Mouse (Mus musculus) stomach, postnatal 0 days (tissue): Measurements from ENCODE around the gene Pdzd2. TPM values are rescaled to one million over a fixed set of nuclear protein-coding genes. Genes with fewer than 3 reads are reported as not detected.

Source experiments
- ATAC-seq: fragments of 200-750 bp; cut with Nextera tagmentation; 2 replicates; pipeline ENCODE4 v1.8.0; 2017; ENCODE audit not compliant: low FRiP score, low TSS enrichment
- DNase-seq: peaks from one replicate; pipeline ENCODE4 v3.0.0-alpha.2; 2016; ENCODE audit warnings: low spot score
- H3K27ac ChIP-seq: fragments of 300-500 bp; sonication (generic); replicated peaks from 2 replicates; pipeline ENCODE4 v1.5.1; 2014; ENCODE audit warnings: mild to moderate bottlenecking, control low read depth
- H3K27me3 ChIP-seq: fragments of 300-500 bp; sonication (generic); 2 replicates; pipeline ENCODE4 v1.6.1; 2014; ENCODE audit warnings: low read length; ENCODE audit not compliant: control insufficient read depth, insufficient read depth
- H3K36me3 ChIP-seq: fragments of 300-500 bp; sonication (generic); 2 replicates; pipeline ENCODE4 v1.6.1; 2014; ENCODE audit warnings: low read length, mixed read lengths; ENCODE audit not compliant: control insufficient read depth, insufficient read depth
- H3K4me1 ChIP-seq: fragments of 300-500 bp; sonication (generic); replicated peaks from 2 replicates; pipeline ENCODE4 v1.6.1; 2014; ENCODE audit warnings: antibody characterized with exemption; ENCODE audit not compliant: control insufficient read depth, insufficient read depth
- H3K4me2 ChIP-seq: fragments of 300-500 bp; sonication (generic); replicated peaks from 2 replicates; pipeline ENCODE4 v1.6.1; 2014; ENCODE audit warnings: low read depth, mild to moderate bottlenecking, control low read depth, moderate library complexity
- H3K4me3 ChIP-seq: fragments of 300-500 bp; sonication (generic); 2 replicates; pipeline ENCODE4 v1.5.1; 2014; ENCODE audit warnings: low read depth, low read length, control low read depth
- H3K9ac ChIP-seq: fragments of 300-500 bp; sonication (generic); 2 replicates; pipeline ENCODE4 v1.6.1; 2014; ENCODE audit warnings: mild to moderate bottlenecking, low read length, control low read depth, mixed read lengths
- H3K9me3 ChIP-seq: fragments of 300-500 bp; sonication (generic); 2 replicates; pipeline ENCODE4 v1.6.1; 2016; ENCODE audit warnings: low read length; ENCODE audit not compliant: control insufficient read depth
- CTCF ChIP-seq: IDR thresholded peaks from 2 replicates; pipeline ENCODE4 v1.5.1; 2016; ENCODE audit warnings: antibody characterized with exemption, low read depth, mild to moderate bottlenecking, moderate library complexity
- EP300 ChIP-seq: optimal IDR thresholded peaks from 2 replicates; pipeline ENCODE3; 2016; ENCODE audit warnings: antibody characterized with exemption
- WGBS: fragments of 180-500 bp; shearing (Covaris S2); extraction: QIAGEN DNeasy Blood & Tissue Kit; methylation state at CpG from one replicate; pipeline ENCODE4 v1.1.7; 2014; 5-methylcytosine and 5-hydroxymethylcytosine counted together
- polyA plus RNA-seq: library from polyadenylated mRNA; unstranded; fragments of >200 nt; fragmentation: Nextera tagmentation; extraction: Ambion mirVana; gene quantifications from 2 replicates; pipeline ENCODE4 v1.2.1, GENCODE M21; 2015

Gene Pdzd2
- polyA plus RNA-seq, 1 experiment from 2014 or later: 19.1 TPM

- Histone ChIP-seq H3K4me2 (no peak overlapping the region), H3K9me3 (no peaks in the 10 kb centered on the region), H3K27ac (no peak overlapping the region), H3K4me1 (no peaks in the 10 kb centered on the region; the same call in 1 of the 2 replicates), H3K9ac (no peak overlapping the region), H3K27me3 (no peaks in the 10 kb centered on the region), H3K36me3 (peaks cover 3% of the 10 kb centered on the region; the same call in 1 of the 2 replicates), H3K4me3 (no peak overlapping the region)
- no peak for DNase-seq
- TF ChIP-seq CTCF (no peak), EP300 (no peak)
- no peak for ATAC-seq
- WGBS: 38% methylated on average over 4 of the region's 4 CpGs
These were observed 398.3 kb downstream of the Pdzd2 start for GRCm38 (mm10) chr15:12341401-12341758.

- H3K9ac ChIP-seq: no peak overlapping the region
- peaks cover 3% of the 10 kb centered on the region; the same call in 1 of the 2 replicates for H3K36me3 ChIP-seq
- 72% methylated on average over 5 of the region's 5 CpGs for WGBS
- no peak for DNase-seq
- no peak overlapping the region for H3K27ac ChIP-seq
- no peaks in the 10 kb centered on the region for H3K9me3 ChIP-seq
- no peaks in the 10 kb centered on the region for H3K27me3 ChIP-seq
- H3K4me2 ChIP-seq: no peak overlapping the region
- no peak for ATAC-seq
- no peaks in the 10 kb centered on the region; the same call in 1 of the 2 replicates for H3K4me1 ChIP-seq
- H3K4me3 ChIP-seq: no peak overlapping the region
- no peak for TF ChIP-seq CTCF
- TF ChIP-seq EP300: no peak
These were observed 399.0 kb downstream of the Pdzd2 start for GRCm38 (mm10) chr15:12340536-12341400.

GRCm38 (mm10) chr15:12337779-12338137, 402.0 kb downstream of the Pdzd2 start:
- Histone ChIP-seq H3K4me2 (no peak overlapping the region), H3K4me1 (no peaks in the 10 kb centered on the region; the same call in 1 of the 2 replicates), H3K27me3 (no peaks in the 10 kb centered on the region), H3K4me3 (no peak overlapping the region), H3K36me3 (no peaks in the 10 kb centered on the region), H3K9me3 (no peaks in the 10 kb centered on the region), H3K27ac (no peak overlapping the region), H3K9ac (no peak overlapping the region)
- ATAC-seq (no peak), DNase-seq (no peak)
- no peak for TF ChIP-seq EP300
- no peak for TF ChIP-seq CTCF
- 45% methylated on average over 3 of the region's 3 CpGs for whole genome bisulfite sequencing

GRCm38 (mm10) chr15:12337030-12337778, 402.5 kb downstream of the Pdzd2 start:
- H3K4me1 ChIP-seq: no peaks in the 10 kb centered on the region; the same call in 1 of the 2 replicates
- H3K27ac ChIP-seq: no peak overlapping the region
- no peak for DNase-seq
- H3K27me3 ChIP-seq: no peaks in the 10 kb centered on the region
- H3K36me3 ChIP-seq: no peaks in the 10 kb centered on the region
- H3K4me2 ChIP-seq: no peak overlapping the region
- H3K9ac ChIP-seq: no peak overlapping the region
- H3K9me3 ChIP-seq: no peaks in the 10 kb centered on the region
- no peak for TF ChIP-seq EP300
- no peak overlapping the region for H3K4me3 ChIP-seq
- ATAC-seq: no peak
- 77% methylated on average over 4 of the region's 4 CpGs for WGBS

- no peaks in the 10 kb centered on the region for H3K9me3 ChIP-seq
- no peak for ATAC-seq
- no peak overlapping the region for H3K27ac ChIP-seq
- H3K4me1 ChIP-seq: no peaks in the 10 kb centered on the region
- no peak overlapping the region for H3K4me3 ChIP-seq
- no peak overlapping the region for H3K9ac ChIP-seq
- no peaks in the 10 kb centered on the region for H3K36me3 ChIP-seq
- no peak overlapping the region for H3K4me2 ChIP-seq
- no peak for DNase-seq
- TF ChIP-seq CTCF (no peak), EP300 (no peak)
- H3K27me3 ChIP-seq: no peaks in the 10 kb centered on the region
- 83% methylated on average over 4 of the region's 4 CpGs for WGBS
These were observed 405.3 kb downstream of the Pdzd2 start for GRCm38 (mm10) chr15:12334381-12334780.

- DNase-seq: no peak
- WGBS: 26% methylated on average over 1 of the region's 1 CpGs
These were observed 408.4 kb downstream of the Pdzd2 start for GRCm38 (mm10) chr15:12331300-12331699.

More at GRCm38 (mm10) chr15:12331300-12331699, 408.4 kb downstream of the Pdzd2 start:
- ATAC-seq: no peak
- H3K4me3 ChIP-seq: no peak overlapping the region
- H3K9me3 ChIP-seq: no peaks in the 10 kb centered on the region
- H3K36me3 ChIP-seq: no peaks in the 10 kb centered on the region
- no peak for TF ChIP-seq CTCF
- TF ChIP-seq EP300: no peak
- no peak overlapping the region for H3K4me2 ChIP-seq
- no peaks in the 10 kb centered on the region for H3K4me1 ChIP-seq
- no peaks in the 10 kb centered on the region for H3K27me3 ChIP-seq
- no peak overlapping the region for H3K9ac ChIP-seq
- 0 out of 2 replicates have a peak overlapping the region, but pooled peaks have one; percentile 35 for H3K27ac ChIP-seq
